Mouse (Mus musculus) CD8-positive naive resting alpha-beta T cell, adult 2 months (primary cell): ENCODE data around the gene Serp2.
"Not testable (repeated sequence)": the region's sequence is repeated elsewhere in the genome, so short reads cannot be mapped to it uniquely, and the experiment has no call there.

ENCODE experiments used
- DNase-seq, 2 experiments: peaks; one replicate each; pipeline ENCODE4 v3.0.0; 2022; ENCODE audit warnings: low read depth in 2 of 2, low spot score in 2 of 2

The Serp2 gene

GRCm38 (mm10) chr14:76570292-76570691, 13.6 kb upstream of the Serp2 start:
- DNase-seq, result no peak

- DNase-seq, result peak in 1 of 2 experiments; percentile 24
These were observed 12.7 kb upstream of the Serp2 start for GRCm38 (mm10) chr14:76569271-76569961.

GRCm38 (mm10) chr14:76568548-76568947, 11.9 kb upstream of the Serp2 start:
- DNase-seq, result no peak

GRCm38 (mm10) chr14:76567280-76567679, 10.6 kb upstream of the Serp2 start:
- no peak for DNase-seq

GRCm38 (mm10) chr14:76566711-76567110, 10.0 kb upstream of the Serp2 start:
- no peak for DNase-seq

- no peak for DNase-seq
These were observed 9.5 kb upstream of the Serp2 start for GRCm38 (mm10) chr14:76566193-76566592.

GRCm38 (mm10) chr14:76559208-76559607, 2.5 kb upstream of the Serp2 start:
- DNase-seq, result no peak

GRCm38 (mm10) chr14:76558171-76558570, 1.5 kb upstream of the Serp2 start:
- not testable (repeated sequence) for DNase-seq

- peak; percentile 27 to 57 for DNase-seq
These were observed 448 bp downstream of the Serp2 start for GRCm38 (mm10) chr14:76556031-76556851.

- DNase-seq, result no peak
These were observed 1.2 kb downstream of the Serp2 start for GRCm38 (mm10) chr14:76555263-76556030.

- DNase-seq, result no peak
These were observed 12.6 kb downstream of the Serp2 start for GRCm38 (mm10) chr14:76544136-76544535.

- DNase-seq, result no peak
These were observed 15.3 kb downstream of the Serp2 start for GRCm38 (mm10) chr14:76541341-76541740.

GRCm38 (mm10) chr14:76540005-76540670, 16.6 kb downstream of the Serp2 start:
- no peak for DNase-seq

- no peak for DNase-seq
These were observed 19.8 kb downstream of the Serp2 start for GRCm38 (mm10) chr14:76536921-76537320.

- no peak for DNase-seq
These were observed 21.6 kb downstream of the Serp2 start for GRCm38 (mm10) chr14:76535096-76535495.

GRCm38 (mm10) chr14:76533170-76533815, 23.4 kb downstream of the Serp2 start:
- no peak for DNase-seq

- DNase-seq, result peak in 1 of 2 experiments; percentile 11
These were observed 24.2 kb downstream of the Serp2 start for GRCm38 (mm10) chr14:76532257-76533169.

GRCm38 (mm10) chr14:76531027-76531660, 25.5 kb downstream of the Serp2 start:
- no peak for DNase-seq

- no peak for DNase-seq
These were observed 28.0 kb downstream of the Serp2 start for GRCm38 (mm10) chr14:76528641-76529040.
